Mouse (Mus musculus): Measurements from ENCODE around the gene Lrmda. TPM values are rescaled to one million over a fixed set of nuclear protein-coding genes. Genes with fewer than 3 reads are reported as not detected.

Lrmda gene
- polyA plus RNA-seq, 1 experiment from 2014 or later = 0.60 TPM

GRCm38 (mm10) chr14:22902116-22902515 is 882.6 kb downstream of the Lrmda start:
- Histone ChIP-seq H3K9ac (no peak overlapping the region), H3K9me3 (no peaks in the 10 kb centered on the region), H3K4me1 (peaks cover 8% of the 10 kb centered on the region), H3K27ac (replicated peaks) (no peak overlapping the region), H3K27me3 (replicated peaks) (no peaks in the 10 kb centered on the region), H3K4me2 (no peak overlapping the region), H3K4me3 (no peak overlapping the region), H3K36me3 (no peaks in the 10 kb centered on the region)
- 75% methylated on average over 1 of the region's 1 CpGs for WGBS
- ATAC-seq (ENCODE audit: extremely low read depth, insufficient number of reproducible peaks, low FRiP score, low TSS enrichment) = no peak

- ATAC-seq (ENCODE audit: extremely low read depth, insufficient number of reproducible peaks, low FRiP score, low TSS enrichment) = no peak
- Histone ChIP-seq H3K4me3 (no peak overlapping the region), H3K4me2 (no peak overlapping the region), H3K9me3 (no peaks in the 10 kb centered on the region), H3K4me1 (peaks cover 8% of the 10 kb centered on the region), H3K27me3 (replicated peaks) (no peaks in the 10 kb centered on the region), H3K27ac (replicated peaks) (no peak overlapping the region), H3K9ac (no peak overlapping the region), H3K36me3 (no peaks in the 10 kb centered on the region)
- 86% methylated on average over 2 of the region's 2 CpGs for WGBS
Measured at GRCm38 (mm10) chr14:22902914-22903313, 883.4 kb downstream of the Lrmda start.

- no peak overlapping the region for H3K9ac ChIP-seq
- peaks cover 8% of the 10 kb centered on the region for H3K4me1 ChIP-seq
- H3K36me3 ChIP-seq = no peaks in the 10 kb centered on the region
- H3K9me3 ChIP-seq = no peaks in the 10 kb centered on the region
- WGBS = 67% methylated on average over 7 of the region's 7 CpGs
- ATAC-seq (ENCODE audit: extremely low read depth, insufficient number of reproducible peaks, low FRiP score, low TSS enrichment) = no peak
- no peak overlapping the region for H3K27ac ChIP-seq (replicated peaks)
- no peaks in the 10 kb centered on the region for H3K27me3 ChIP-seq (replicated peaks)
- H3K4me2 ChIP-seq = no peak overlapping the region
- no peak overlapping the region for H3K4me3 ChIP-seq
Measured at GRCm38 (mm10) chr14:22905741-22906667, 886.5 kb downstream of the Lrmda start.

GRCm38 (mm10) chr14:22906716-22907115 is 887.2 kb downstream of the Lrmda start:
- Histone ChIP-seq H3K4me3 (no peak overlapping the region), H3K9me3 (no peaks in the 10 kb centered on the region), H3K27ac (replicated peaks) (no peak overlapping the region), H3K36me3 (no peaks in the 10 kb centered on the region), H3K4me2 (no peak overlapping the region), H3K27me3 (replicated peaks) (no peaks in the 10 kb centered on the region), H3K4me1 (peaks cover 8% of the 10 kb centered on the region), H3K9ac (no peak overlapping the region)
- WGBS = 50% methylated on average over 4 of the region's 4 CpGs
- ATAC-seq (ENCODE audit: extremely low read depth, insufficient number of reproducible peaks, low FRiP score, low TSS enrichment) = no peak

- 64% methylated on average over 4 of the region's 4 CpGs for WGBS
- ATAC-seq (ENCODE audit: extremely low read depth, insufficient number of reproducible peaks, low FRiP score, low TSS enrichment) = no peak
- Histone ChIP-seq H3K4me1 (peaks cover 8% of the 10 kb centered on the region), H3K36me3 (no peaks in the 10 kb centered on the region), H3K27me3 (replicated peaks) (no peaks in the 10 kb centered on the region), H3K4me3 (no peak overlapping the region), H3K4me2 (no peak overlapping the region), H3K27ac (replicated peaks) (no peak overlapping the region), H3K9me3 (no peaks in the 10 kb centered on the region), H3K9ac (no peak overlapping the region)
Measured at GRCm38 (mm10) chr14:22907221-22907620, 887.7 kb downstream of the Lrmda start.

- 73% methylated on average over 2 of the region's 2 CpGs for WGBS
- no peak for ATAC-seq (ENCODE audit: extremely low read depth, insufficient number of reproducible peaks, low FRiP score, low TSS enrichment)
- no peak overlapping the region for H3K9ac ChIP-seq
Measured at GRCm38 (mm10) chr14:22908006-22908405, 888.5 kb downstream of the Lrmda start.

GRCm38 (mm10) chr14:22915463-22915862 is 896.0 kb downstream of the Lrmda start:
- no peaks in the 10 kb centered on the region for H3K36me3 ChIP-seq
- H3K4me1 ChIP-seq = no peaks in the 10 kb centered on the region
- no peak for ATAC-seq (ENCODE audit: extremely low read depth, insufficient number of reproducible peaks, low FRiP score, low TSS enrichment)
- H3K4me2 ChIP-seq = no peak overlapping the region
- 85% methylated on average over 3 of the region's 3 CpGs for WGBS
- H3K27me3 ChIP-seq (replicated peaks) = no peaks in the 10 kb centered on the region
- H3K9ac ChIP-seq = no peak overlapping the region
- H3K9me3 ChIP-seq = no peaks in the 10 kb centered on the region
- H3K27ac ChIP-seq (replicated peaks) = no peak overlapping the region
- no peak overlapping the region for H3K4me3 ChIP-seq

More at GRCm38 (mm10) chr14:22908006-22908405, 888.5 kb downstream of the Lrmda start:
- Histone ChIP-seq H3K27ac (replicated peaks) (no peak overlapping the region), H3K9me3 (no peaks in the 10 kb centered on the region), H3K4me3 (no peak overlapping the region), H3K36me3 (no peaks in the 10 kb centered on the region), H3K4me2 (no peak overlapping the region), H3K27me3 (replicated peaks) (no peaks in the 10 kb centered on the region), H3K4me1 (peaks cover 8% of the 10 kb centered on the region)

GRCm38 (mm10) chr14:22918499-22918898 is 899.0 kb downstream of the Lrmda start:
- Histone ChIP-seq H3K9ac (no peak overlapping the region), H3K4me1 (no peaks in the 10 kb centered on the region), H3K36me3 (no peaks in the 10 kb centered on the region), H3K4me2 (no peak overlapping the region), H3K9me3 (no peaks in the 10 kb centered on the region), H3K27ac (replicated peaks) (no peak overlapping the region), H3K27me3 (replicated peaks) (no peaks in the 10 kb centered on the region), H3K4me3 (no peak overlapping the region)
- ATAC-seq (ENCODE audit: extremely low read depth, insufficient number of reproducible peaks, low FRiP score, low TSS enrichment) = no peak
- WGBS = 74% methylated on average over 3 of the region's 3 CpGs

GRCm38 (mm10) chr14:22918931-22919330 is 899.4 kb downstream of the Lrmda start:
- Histone ChIP-seq H3K27me3 (replicated peaks) (no peaks in the 10 kb centered on the region), H3K27ac (replicated peaks) (no peak overlapping the region), H3K36me3 (no peaks in the 10 kb centered on the region), H3K9ac (no peak overlapping the region), H3K4me3 (no peak overlapping the region), H3K9me3 (no peaks in the 10 kb centered on the region), H3K4me1 (no peaks in the 10 kb centered on the region), H3K4me2 (no peak overlapping the region)
- ATAC-seq (ENCODE audit: extremely low read depth, insufficient number of reproducible peaks, low FRiP score, low TSS enrichment) = no peak
- 54% methylated on average over 2 of the region's 2 CpGs for WGBS

GRCm38 (mm10) chr14:22921152-22921551 is 901.6 kb downstream of the Lrmda start:
- H3K4me1 ChIP-seq = no peaks in the 10 kb centered on the region
- no peak overlapping the region for H3K9ac ChIP-seq
- H3K4me3 ChIP-seq = no peak overlapping the region

GRCm38 (mm10) chr14:22921796-22922195 is 902.3 kb downstream of the Lrmda start:
- Histone ChIP-seq H3K4me1 (no peaks in the 10 kb centered on the region), H3K36me3 (no peaks in the 10 kb centered on the region), H3K4me2 (no peak overlapping the region), H3K4me3 (no peak overlapping the region), H3K27ac (replicated peaks) (no peak overlapping the region), H3K9me3 (no peaks in the 10 kb centered on the region), H3K27me3 (replicated peaks) (no peaks in the 10 kb centered on the region), H3K9ac (no peak overlapping the region)
- ATAC-seq (ENCODE audit: extremely low read depth, insufficient number of reproducible peaks, low FRiP score, low TSS enrichment) = no peak
- 81% methylated on average over 2 of the region's 2 CpGs for WGBS

More at GRCm38 (mm10) chr14:22921152-22921551, 901.6 kb downstream of the Lrmda start:
- Histone ChIP-seq H3K4me2 (no peak overlapping the region), H3K27me3 (replicated peaks) (no peaks in the 10 kb centered on the region), H3K27ac (replicated peaks) (no peak overlapping the region), H3K36me3 (no peaks in the 10 kb centered on the region), H3K9me3 (no peaks in the 10 kb centered on the region)
- no peak for ATAC-seq (ENCODE audit: extremely low read depth, insufficient number of reproducible peaks, low FRiP score, low TSS enrichment)

GRCm38 (mm10) chr14:22922571-22922970 is 903.1 kb downstream of the Lrmda start:
- no peaks in the 10 kb centered on the region for H3K4me1 ChIP-seq
- 67% methylated on average over 4 of the region's 4 CpGs for WGBS
- H3K4me3 ChIP-seq = no peak overlapping the region
- no peak overlapping the region for H3K4me2 ChIP-seq
- ATAC-seq (ENCODE audit: extremely low read depth, insufficient number of reproducible peaks, low FRiP score, low TSS enrichment) = no peak
- no peaks in the 10 kb centered on the region for H3K36me3 ChIP-seq
- no peak overlapping the region for H3K27ac ChIP-seq (replicated peaks)
- H3K9ac ChIP-seq = no peak overlapping the region
- H3K27me3 ChIP-seq (replicated peaks) = no peaks in the 10 kb centered on the region
- no peaks in the 10 kb centered on the region for H3K9me3 ChIP-seq
